Mouse (Mus musculus) kidney, adult 2 months (tissue): ENCODE measurements around the gene Klhl1. TPM values are rescaled to one million over a fixed set of nuclear protein-coding genes. Genes with fewer than 3 reads are reported as not detected.

ENCODE experiments used
- DNase-seq: peaks from one replicate; pipeline ENCODE4 v3.0.0; 2021
- H3K27ac ChIP-seq: fragments of 200-500 bp; 2 replicates; pipeline ENCODE4 v1.5.1; 2012; ENCODE audit warnings: low read depth, low read length, control low read depth, inconsistent platforms; ENCODE audit not compliant: insufficient read depth
- H3K27me3 ChIP-seq: fragments of 200-500 bp; replicated peaks from 2 replicates; pipeline ENCODE4 v1.6.1; 2012; ENCODE audit warnings: mild to moderate bottlenecking, moderate library complexity, low read length, inconsistent platforms; ENCODE audit not compliant: control insufficient read depth, insufficient read depth
- H3K36me3 ChIP-seq: fragments of 200-500 bp; 2 replicates; pipeline ENCODE4 v1.6.1; 2012; ENCODE audit warnings: mild to moderate bottlenecking, moderate library complexity, low read length, inconsistent platforms; ENCODE audit not compliant: control insufficient read depth, insufficient read depth
- H3K4me1 ChIP-seq: fragments of 200-500 bp; 2 replicates; pipeline ENCODE4 v1.6.1; 2011; ENCODE audit warnings: low read length; ENCODE audit not compliant: control insufficient read depth, insufficient read depth
- H3K4me3 ChIP-seq: fragments of 200-500 bp; 2 replicates; pipeline ENCODE4 v1.5.1; 2011; ENCODE audit warnings: mild to moderate bottlenecking, low read depth, low read length, control low read depth; ENCODE audit not compliant: insufficient read depth
- CTCF ChIP-seq: fragments of 200-500 bp; conservative IDR thresholded peaks from 2 replicates; pipeline ENCODE4 v1.5.1; 2011; ENCODE audit warnings: low read depth, mild to moderate bottlenecking, control low read depth, low read length, moderate library complexity, mixed read lengths; ENCODE audit not compliant: insufficient read depth, insufficient read length
- POLR2A ChIP-seq: fragments of 200-500 bp; IDR thresholded peaks from one replicate; pipeline ENCODE4 v1.6.1; 2011; ENCODE audit warnings: low read depth, low read length, control low read depth
- WGBS: fragments of 180-500 bp; shearing (Covaris S2); methylation state at CpG from one replicate; pipeline ENCODE4 v1.1.7; 2018; 5-methylcytosine and 5-hydroxymethylcytosine counted together
- polyA plus RNA-seq: library from polyadenylated mRNA; depleted of rRNA; stranded (reverse); fragments of >200 nt; gene quantifications from 2 replicates; pipeline ENCODE4 v1.2.3, GENCODE M21; 2012

The Klhl1 gene
- polyA plus RNA-seq, 1 experiment: not detected

GRCm38 (mm10) chr14:96143137-96143536 is 375.8 kb downstream of the Klhl1 start:
- no peak for DNase-seq
- WGBS: 69% methylated on average over 9 of the region's 9 CpGs
- Histone ChIP-seq H3K27ac (no peak overlapping the region), H3K4me1 (no peaks in the 10 kb centered on the region), H3K4me3 (no peak overlapping the region), H3K27me3 (no peaks in the 10 kb centered on the region), H3K36me3 (no peaks in the 10 kb centered on the region)
- TF ChIP-seq POLR2A (no peak), CTCF (no peak)

- Histone ChIP-seq H3K27ac (no peak overlapping the region), H3K36me3 (no peaks in the 10 kb centered on the region), H3K4me1 (no peaks in the 10 kb centered on the region), H3K4me3 (no peak overlapping the region), H3K27me3 (no peaks in the 10 kb centered on the region)
- no peak for TF ChIP-seq CTCF
- no peak for TF ChIP-seq POLR2A
- DNase-seq: no peak
- 91% methylated on average over 2 of the region's 2 CpGs for WGBS
Measured at GRCm38 (mm10) chr14:96140246-96140645, 378.7 kb downstream of the Klhl1 start.

- no peaks in the 10 kb centered on the region for H3K4me1 ChIP-seq
- no peak overlapping the region for H3K27ac ChIP-seq
- no peaks in the 10 kb centered on the region for H3K27me3 ChIP-seq
- 78% methylated on average over 7 of the region's 7 CpGs for WGBS
- no peaks in the 10 kb centered on the region for H3K36me3 ChIP-seq
- no peak for TF ChIP-seq POLR2A
- no peak for TF ChIP-seq CTCF
- no peak for DNase-seq
- H3K4me3 ChIP-seq: no peak overlapping the region
Measured at GRCm38 (mm10) chr14:96107396-96107795, 411.5 kb downstream of the Klhl1 start.

- no peak for DNase-seq
- no peaks in the 10 kb centered on the region for H3K36me3 ChIP-seq
Measured at GRCm38 (mm10) chr14:96081681-96082207, 437.2 kb downstream of the Klhl1 start.

GRCm38 (mm10) chr14:96065884-96066283 is 453.0 kb downstream of the Klhl1 start:
- no peak for DNase-seq
- Histone ChIP-seq H3K27me3 (no peaks in the 10 kb centered on the region; the same call in 1 of the 2 replicates), H3K4me3 (no peak overlapping the region), H3K36me3 (no peaks in the 10 kb centered on the region), H3K4me1 (no peaks in the 10 kb centered on the region), H3K27ac (no peak overlapping the region)
- 47% methylated on average over 3 of the region's 3 CpGs for WGBS
- TF ChIP-seq CTCF: no peak
- TF ChIP-seq POLR2A: no peak

More at GRCm38 (mm10) chr14:96081681-96082207, 437.2 kb downstream of the Klhl1 start:
- no peaks in the 10 kb centered on the region for H3K4me1 ChIP-seq
- no peaks in the 10 kb centered on the region for H3K27me3 ChIP-seq
- TF ChIP-seq POLR2A (no peak), CTCF (no peak)
- H3K27ac ChIP-seq: no peak overlapping the region
- WGBS: 36% methylated on average over 6 of the region's 6 CpGs
- no peak overlapping the region for H3K4me3 ChIP-seq
